Mouse (Mus musculus) limb, embryonic 15.5 days (tissue): ENCODE measurements around the gene 4930404N11Rik. TPM values are rescaled to one million over a fixed set of nuclear protein-coding genes. Genes with fewer than 3 reads are reported as not detected.

ENCODE experiments used
- ATAC-seq: fragments of 200-750 bp; cut with Nextera tagmentation; 2 replicates; pipeline ENCODE4 v1.8.0; 2017; ENCODE audit warnings: low read depth, moderate TSS enrichment; ENCODE audit not compliant: insufficient number of reproducible peaks, low FRiP score, low TSS enrichment
- H3K27ac ChIP-seq: fragments of 300-500 bp; sonication (generic); 2 replicates; pipeline ENCODE4 v1.5.1; 2015; ENCODE audit warnings: moderate library complexity, mild to moderate bottlenecking, inconsistent platforms
- H3K27me3 ChIP-seq: fragments of 300-500 bp; sonication (generic); 2 replicates; pipeline ENCODE4 v1.6.1; 2015; ENCODE audit warnings: inconsistent platforms
- H3K36me3 ChIP-seq: fragments of 300-500 bp; sonication (generic); 2 replicates; pipeline ENCODE4 v1.6.1; 2015; ENCODE audit warnings: inconsistent platforms
- H3K4me1 ChIP-seq: fragments of 300-500 bp; sonication (generic); 2 replicates; pipeline ENCODE4 v1.6.1; 2015; ENCODE audit warnings: inconsistent platforms
- H3K4me2 ChIP-seq: fragments of 300-500 bp; sonication (generic); 2 replicates; pipeline ENCODE4 v1.6.1; 2015; ENCODE audit warnings: mild to moderate bottlenecking, inconsistent platforms
- H3K4me3 ChIP-seq: fragments of 300-500 bp; sonication (generic); 2 replicates; pipeline ENCODE4 v1.5.1; 2015; ENCODE audit warnings: mild to moderate bottlenecking, inconsistent platforms
- H3K9ac ChIP-seq: fragments of 300-500 bp; sonication (generic); 2 replicates; pipeline ENCODE4 v1.6.1; 2015; ENCODE audit warnings: inconsistent platforms
- H3K9me3 ChIP-seq: fragments of 300-500 bp; sonication (generic); 2 replicates; pipeline ENCODE4 v1.6.1; 2016; ENCODE audit warnings: inconsistent platforms
- WGBS: fragments of 180-500 bp; shearing (Covaris S2); methylation state at CpG from one replicate; pipeline ENCODE4 v1.1.7; 2015; 5-methylcytosine and 5-hydroxymethylcytosine counted together
- polyA plus RNA-seq: library from polyadenylated mRNA; unstranded; fragments of >200 nt; fragmentation: Nextera tagmentation; extraction: Ambion mirVana; gene quantifications from 2 replicates; pipeline ENCODE4 v1.2.1, GENCODE M21; 2015

4930404N11Rik gene
- polyA plus RNA-seq, 1 experiment from 2014 or later, result 0.60 TPM

DNA sequence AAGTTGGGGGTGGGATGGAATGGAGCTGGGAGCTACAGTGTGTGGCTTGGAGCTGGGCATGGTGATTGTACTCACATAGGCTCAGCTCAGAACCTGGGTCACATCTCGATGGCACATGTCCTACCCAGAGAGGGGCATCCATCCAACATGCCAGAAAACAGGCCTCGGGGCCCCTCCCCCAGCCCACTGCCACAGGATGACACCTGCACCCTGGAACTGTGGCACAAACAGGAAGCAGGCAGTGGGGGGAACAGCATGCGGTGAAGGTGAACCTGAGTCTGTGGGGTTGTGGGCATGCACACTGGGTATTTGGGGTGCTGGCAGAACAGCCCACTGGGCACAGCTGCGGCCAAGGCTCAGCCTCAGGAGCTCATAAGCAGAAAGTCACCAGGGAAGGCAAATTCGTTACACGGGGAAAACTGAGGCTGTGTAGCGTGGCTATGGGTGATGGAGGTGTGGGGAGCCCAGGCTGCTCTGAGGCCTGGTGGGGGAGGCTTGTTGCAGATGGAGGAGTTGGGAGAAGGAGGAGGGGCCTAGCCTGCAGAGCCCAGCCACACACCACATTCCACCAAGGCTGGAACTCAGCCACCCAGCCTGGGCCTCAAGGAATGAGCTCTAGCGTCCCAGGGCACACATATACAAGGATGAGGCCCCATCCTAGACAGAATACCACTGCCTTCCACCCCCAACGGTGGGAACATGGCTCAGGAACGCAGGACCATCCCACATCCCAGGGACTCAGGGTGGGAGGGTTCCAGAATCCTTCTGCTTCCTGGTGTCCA is 36.2 kb downstream of the 4930404N11Rik start:
- ATAC-seq, result peak; percentile 63
- peaks cover 36% of the 10 kb centered on the region for H3K36me3 ChIP-seq
- peak overlapping the region; percentile 29 for H3K4me2 ChIP-seq
- H3K4me3 ChIP-seq, result peak overlapping the region; percentile 5; the same call in 1 of the 2 replicates
- peaks cover 14% of the 10 kb centered on the region for H3K27me3 ChIP-seq
- 0 out of 2 replicates have a peak overlapping the region, but pooled peaks have one; percentile 7 for H3K9ac ChIP-seq
- no peaks in the 10 kb centered on the region for H3K9me3 ChIP-seq
- 45% methylated on average over 10 of the region's 10 CpGs for WGBS
- H3K27ac ChIP-seq, result peak overlapping the region; percentile 91
- H3K4me1 ChIP-seq, result peaks cover 48% of the 10 kb centered on the region

DNA sequence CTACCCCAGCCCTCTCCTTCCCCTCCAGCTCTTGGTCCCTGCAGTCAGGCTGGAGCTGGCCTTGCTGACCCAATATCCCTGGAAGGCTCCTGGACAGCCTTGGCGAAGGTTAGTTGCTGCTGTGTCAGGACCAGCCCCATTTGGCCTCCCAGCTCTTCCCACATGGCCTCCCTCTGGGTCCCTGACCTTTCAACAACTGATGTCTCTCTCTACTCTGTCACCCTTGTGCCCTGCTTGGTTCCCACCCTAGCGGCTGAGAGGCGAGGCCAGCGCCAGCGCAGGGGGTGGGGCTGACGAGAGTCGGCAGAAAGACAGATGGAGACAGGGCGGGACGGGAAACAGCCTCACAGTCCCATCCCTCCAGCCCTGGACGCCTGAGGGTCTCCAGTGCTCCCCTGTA is 37.2 kb downstream of the 4930404N11Rik start, which contains the start of gene Tbxa2r:
Gene Tbxa2r, plus strand, starts transcription at position 346 of the 400 bp plus-strand sequence.
- 14% methylated on average over 10 of the region's 10 CpGs for WGBS
- Histone ChIP-seq H3K27me3 (peaks cover 11% of the 10 kb centered on the region), H3K27ac (peak within 1 kb of the TSS; percentile 91), H3K9me3 (no peaks in the 10 kb centered on the region), H3K36me3 (peaks cover 46% of the 10 kb centered on the region), H3K9ac (no peak within 1 kb of the TSS), H3K4me1 (peaks cover 46% of the 10 kb centered on the region), H3K4me3 (0 out of 2 replicates have a peak within 1 kb of the TSS, but pooled peaks have one; percentile 7), H3K4me2 (peak within 1 kb of the TSS; percentile 29; the same call in 1 of the 2 replicates)
- no peak for ATAC-seq

DNA sequence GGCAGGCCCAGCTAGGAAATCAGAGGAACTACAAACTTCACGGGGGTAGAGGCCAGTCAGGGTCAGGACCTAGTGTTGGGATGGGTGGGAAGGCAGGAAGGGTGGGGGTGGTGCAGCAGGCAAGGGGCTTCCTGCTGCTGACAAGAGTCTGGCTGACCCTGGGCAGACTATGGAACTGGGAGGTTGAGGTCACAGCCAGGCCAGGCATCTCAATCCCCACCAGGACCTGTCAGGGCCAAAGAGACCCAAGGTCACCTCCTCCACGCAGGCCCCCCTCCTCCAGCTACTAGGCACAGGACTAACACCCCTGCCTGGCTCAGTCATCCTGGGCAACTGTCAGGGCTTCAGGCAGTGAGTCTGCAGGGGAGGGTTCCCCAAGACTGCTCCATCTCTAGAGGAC is 37.7 kb downstream of the 4930404N11Rik start:
- Histone ChIP-seq H3K4me3 (no peak overlapping the region), H3K4me1 (peaks cover 46% of the 10 kb centered on the region), H3K27ac (peak overlapping the region; percentile 91), H3K4me2 (no peak overlapping the region), H3K9ac (no peak overlapping the region), H3K9me3 (no peaks in the 10 kb centered on the region), H3K36me3 (peaks cover 51% of the 10 kb centered on the region), H3K27me3 (peaks cover 9% of the 10 kb centered on the region)
- WGBS, result 27% methylated on average over 2 of the region's 2 CpGs
- ATAC-seq, result no peak

DNA sequence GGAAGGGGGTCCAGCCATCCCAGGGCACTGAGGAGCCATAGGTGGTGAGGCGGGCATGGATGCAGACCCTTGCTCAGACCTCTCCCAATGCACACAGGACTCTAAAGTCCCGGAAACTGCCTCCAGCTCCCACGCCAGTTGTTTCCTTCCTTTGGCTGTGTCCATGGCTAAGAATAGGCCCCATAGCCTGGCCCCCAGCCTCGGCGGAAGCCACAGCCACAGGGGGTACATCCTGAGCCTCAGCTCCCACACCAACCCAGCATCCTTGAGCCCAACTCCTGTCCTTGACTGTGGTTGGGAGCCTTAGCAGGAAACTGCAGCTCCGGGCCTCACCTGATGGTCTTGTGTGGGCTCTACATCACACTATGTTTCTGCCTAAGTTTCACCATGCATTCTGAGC is 38.8 kb downstream of the 4930404N11Rik start:
- peaks cover 48% of the 10 kb centered on the region for H3K4me1 ChIP-seq
- WGBS, result 71% methylated on average over 6 of the region's 6 CpGs
- peaks cover 60% of the 10 kb centered on the region for H3K36me3 ChIP-seq
- no peak overlapping the region for H3K27ac ChIP-seq
- no peak overlapping the region for H3K4me2 ChIP-seq
- H3K9ac ChIP-seq, result no peak overlapping the region
- H3K4me3 ChIP-seq, result no peak overlapping the region
- no peaks in the 10 kb centered on the region for H3K27me3 ChIP-seq
- no peak for ATAC-seq
- no peaks in the 10 kb centered on the region for H3K9me3 ChIP-seq

DNA sequence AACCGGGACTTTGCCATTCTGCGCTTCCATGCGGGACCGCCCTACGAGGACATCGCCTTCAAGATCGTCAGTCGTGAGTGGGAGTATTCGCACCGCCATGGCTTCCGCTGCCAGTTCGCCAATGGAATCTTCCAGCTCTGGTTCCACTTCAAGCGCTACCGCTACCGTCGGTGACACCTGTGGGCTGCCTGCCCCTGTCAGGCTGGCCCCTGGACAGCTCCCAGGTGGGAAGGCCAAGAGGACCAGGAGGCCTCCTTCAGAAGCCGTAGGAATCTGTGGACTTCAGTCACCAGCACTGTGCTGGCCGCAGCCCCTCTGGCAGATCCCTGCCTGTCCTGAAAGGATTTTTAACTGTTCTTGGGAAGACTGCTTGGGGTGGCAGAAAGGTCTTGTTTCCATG is 39.8 kb downstream of the 4930404N11Rik start:
- H3K4me3 ChIP-seq, result no peak overlapping the region
- 93% methylated on average over 18 of the region's 18 CpGs for WGBS
- H3K4me2 ChIP-seq, result no peak overlapping the region
- H3K9ac ChIP-seq, result no peak overlapping the region
- no peak for ATAC-seq
- peaks cover 60% of the 10 kb centered on the region for H3K36me3 ChIP-seq
- no peaks in the 10 kb centered on the region for H3K27me3 ChIP-seq
- H3K27ac ChIP-seq, result no peak overlapping the region
- H3K9me3 ChIP-seq, result no peaks in the 10 kb centered on the region
- H3K4me1 ChIP-seq, result peaks cover 46% of the 10 kb centered on the region

DNA sequence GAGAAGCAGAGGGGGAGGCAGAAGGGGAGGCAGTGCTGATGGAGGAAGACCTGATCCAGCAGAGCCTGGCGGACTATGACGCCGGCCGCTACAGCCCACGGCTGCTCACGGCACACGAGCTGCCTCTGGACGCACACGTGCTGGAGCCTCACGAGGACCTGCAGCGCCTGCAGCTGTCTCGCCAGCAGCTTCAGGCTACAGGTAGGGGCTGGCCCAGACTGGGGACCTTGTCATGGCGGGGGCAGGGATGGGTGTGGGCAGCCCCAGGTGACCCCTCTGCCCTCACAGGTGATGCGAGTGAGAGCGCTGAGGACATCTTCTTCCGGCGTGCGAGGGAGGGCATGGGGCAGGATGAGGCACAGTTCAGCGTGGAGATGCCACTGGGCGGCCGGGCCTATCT is 40.4 kb downstream of the 4930404N11Rik start:
- H3K9me3 ChIP-seq, result no peaks in the 10 kb centered on the region
- no peak overlapping the region for H3K4me3 ChIP-seq
- no peak for ATAC-seq
- H3K27me3 ChIP-seq, result no peaks in the 10 kb centered on the region
- H3K36me3 ChIP-seq, result peaks cover 60% of the 10 kb centered on the region
- H3K27ac ChIP-seq, result no peak overlapping the region
- WGBS, result 94% methylated on average over 21 of the region's 21 CpGs
- H3K4me2 ChIP-seq, result no peak overlapping the region
- H3K9ac ChIP-seq, result no peak overlapping the region
- H3K4me1 ChIP-seq, result peaks cover 40% of the 10 kb centered on the region

DNA sequence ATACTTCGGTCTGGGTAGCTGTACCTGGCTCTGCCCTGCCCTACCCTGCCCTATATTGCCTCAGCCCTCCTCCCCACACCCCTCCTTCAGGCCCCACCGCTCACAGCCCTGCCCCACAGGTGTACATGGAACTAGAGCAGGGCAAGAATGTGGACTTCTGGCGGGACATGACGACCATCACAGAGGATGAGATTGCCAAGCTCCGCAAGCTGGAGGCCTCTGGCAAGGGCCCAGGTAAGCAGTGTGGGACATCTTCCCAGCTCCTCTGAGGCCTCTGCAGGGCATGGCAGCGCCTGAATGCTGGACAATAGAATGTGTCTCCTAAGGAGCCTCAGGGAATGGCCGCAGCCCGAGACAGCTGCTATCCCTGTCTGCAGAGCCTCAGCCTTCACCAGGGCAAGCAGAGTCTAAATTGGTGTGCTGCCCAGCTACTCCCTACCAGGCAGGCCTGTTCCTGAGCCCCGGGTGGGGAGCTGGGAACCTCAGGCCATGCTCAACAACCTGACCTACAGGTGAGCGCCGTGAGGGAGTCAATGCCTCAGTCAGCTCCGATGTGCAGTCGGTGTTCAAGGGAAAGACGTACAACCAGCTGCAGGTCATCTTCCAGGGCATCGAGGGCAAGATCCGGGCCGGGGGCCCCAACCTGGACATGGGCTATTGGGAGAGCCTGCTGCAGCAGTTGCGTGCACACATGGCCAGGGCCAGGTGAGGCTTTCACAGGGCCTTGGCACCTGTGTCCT is 41.7 kb downstream of the 4930404N11Rik start:
- 93% methylated on average over 18 of the region's 18 CpGs for WGBS
- no peak overlapping the region for H3K4me2 ChIP-seq
- H3K27ac ChIP-seq, result no peak overlapping the region
- ATAC-seq, result no peak
- peaks cover 60% of the 10 kb centered on the region for H3K36me3 ChIP-seq
- H3K4me1 ChIP-seq, result peaks cover 39% of the 10 kb centered on the region
- no peaks in the 10 kb centered on the region for H3K27me3 ChIP-seq
- no peak overlapping the region for H3K9ac ChIP-seq
- no peaks in the 10 kb centered on the region for H3K9me3 ChIP-seq
- H3K4me3 ChIP-seq, result no peak overlapping the region

DNA sequence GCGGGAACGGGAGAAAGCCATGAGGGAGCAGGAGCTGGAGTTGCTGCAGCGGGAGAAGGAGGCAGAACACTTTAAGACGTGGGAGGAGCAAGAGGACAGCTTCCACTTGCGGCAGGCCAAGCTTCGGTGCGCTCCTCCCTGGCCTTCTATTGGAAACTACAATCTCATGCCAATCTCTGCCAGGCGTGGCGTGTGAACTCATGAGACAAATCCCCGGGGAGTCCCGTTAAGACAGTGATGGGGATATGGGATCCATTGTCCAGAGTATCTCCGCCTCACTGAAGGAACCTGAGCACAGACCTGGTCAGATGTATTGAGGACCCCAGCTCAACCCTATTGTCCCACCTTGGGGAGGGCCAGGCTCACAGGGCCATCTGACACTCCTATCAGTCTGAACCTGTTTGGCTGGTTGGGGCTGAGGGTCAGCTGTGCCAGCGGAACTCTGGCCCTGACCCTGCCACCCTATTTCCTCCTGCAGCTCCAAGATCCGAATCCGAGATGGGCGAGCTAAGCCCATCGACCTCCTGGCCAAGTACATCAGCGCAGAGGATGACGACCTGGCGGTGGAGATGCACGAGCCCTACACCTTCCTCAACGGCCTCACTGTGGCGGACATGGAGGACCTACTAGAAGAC is 42.4 kb downstream of the 4930404N11Rik start:
- 91% methylated on average over 23 of the region's 23 CpGs for WGBS
- ATAC-seq, result no peak
- Histone ChIP-seq H3K4me2 (no peak overlapping the region), H3K27me3 (no peaks in the 10 kb centered on the region), H3K9ac (no peak overlapping the region), H3K4me3 (0 out of 2 replicates have a peak overlapping the region, but pooled peaks have one; percentile 99), H3K36me3 (peaks cover 64% of the 10 kb centered on the region), H3K27ac (no peak overlapping the region), H3K9me3 (no peaks in the 10 kb centered on the region), H3K4me1 (peaks cover 39% of the 10 kb centered on the region)

DNA sequence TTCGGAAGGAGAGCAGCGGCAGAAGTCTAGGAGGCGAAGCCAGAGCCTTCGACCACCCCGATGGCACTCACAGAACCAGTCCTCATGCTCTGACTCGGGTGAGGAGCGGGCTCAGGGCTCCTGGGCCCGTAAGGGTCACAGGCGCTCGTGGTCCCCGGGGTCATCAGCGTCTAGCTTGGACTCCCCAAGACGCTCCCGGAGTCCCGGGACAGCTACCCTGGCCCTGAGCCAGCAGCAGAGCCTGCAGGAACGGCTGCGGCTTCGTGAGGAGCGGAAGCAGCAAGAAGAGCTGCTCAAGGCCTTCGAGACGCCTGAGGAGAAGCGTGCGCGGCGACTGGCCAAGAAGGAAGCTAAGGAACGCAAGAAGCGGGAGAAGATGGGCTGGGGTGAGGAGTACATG is 43.2 kb downstream of the 4930404N11Rik start:
- Histone ChIP-seq H3K4me2 (peak overlapping the region; percentile 74; the same call in 1 of the 2 replicates), H3K27me3 (no peaks in the 10 kb centered on the region), H3K36me3 (peaks cover 66% of the 10 kb centered on the region), H3K9ac (peak overlapping the region; percentile 96; the same call in 1 of the 2 replicates), H3K4me3 (peak overlapping the region; percentile 99), H3K4me1 (peaks cover 40% of the 10 kb centered on the region), H3K9me3 (no peaks in the 10 kb centered on the region), H3K27ac (no peak overlapping the region)
- WGBS, result 93% methylated on average over 27 of the region's 27 CpGs
- no peak for ATAC-seq

DNA sequence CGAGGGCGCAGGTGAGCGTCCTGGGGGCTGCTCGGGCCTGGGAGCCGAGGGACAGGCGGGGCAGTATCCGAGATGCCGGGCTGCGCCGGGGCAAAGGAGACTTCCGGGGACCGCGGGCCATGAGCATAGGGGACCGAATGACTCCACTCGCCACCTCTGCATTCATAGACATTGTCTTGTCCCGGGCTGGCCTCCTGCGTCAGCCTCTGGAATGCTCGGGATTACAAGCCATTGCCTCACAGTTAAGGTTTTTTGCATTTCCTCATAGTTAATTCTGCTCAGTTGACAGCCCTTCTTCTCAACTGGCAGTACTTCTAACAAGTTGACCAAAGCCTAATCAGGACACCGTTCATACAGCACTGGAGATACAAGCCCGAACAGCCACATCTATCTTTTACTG is 44.2 kb downstream of the 4930404N11Rik start:
- peak overlapping the region; percentile 96 for H3K9ac ChIP-seq

DNA sequence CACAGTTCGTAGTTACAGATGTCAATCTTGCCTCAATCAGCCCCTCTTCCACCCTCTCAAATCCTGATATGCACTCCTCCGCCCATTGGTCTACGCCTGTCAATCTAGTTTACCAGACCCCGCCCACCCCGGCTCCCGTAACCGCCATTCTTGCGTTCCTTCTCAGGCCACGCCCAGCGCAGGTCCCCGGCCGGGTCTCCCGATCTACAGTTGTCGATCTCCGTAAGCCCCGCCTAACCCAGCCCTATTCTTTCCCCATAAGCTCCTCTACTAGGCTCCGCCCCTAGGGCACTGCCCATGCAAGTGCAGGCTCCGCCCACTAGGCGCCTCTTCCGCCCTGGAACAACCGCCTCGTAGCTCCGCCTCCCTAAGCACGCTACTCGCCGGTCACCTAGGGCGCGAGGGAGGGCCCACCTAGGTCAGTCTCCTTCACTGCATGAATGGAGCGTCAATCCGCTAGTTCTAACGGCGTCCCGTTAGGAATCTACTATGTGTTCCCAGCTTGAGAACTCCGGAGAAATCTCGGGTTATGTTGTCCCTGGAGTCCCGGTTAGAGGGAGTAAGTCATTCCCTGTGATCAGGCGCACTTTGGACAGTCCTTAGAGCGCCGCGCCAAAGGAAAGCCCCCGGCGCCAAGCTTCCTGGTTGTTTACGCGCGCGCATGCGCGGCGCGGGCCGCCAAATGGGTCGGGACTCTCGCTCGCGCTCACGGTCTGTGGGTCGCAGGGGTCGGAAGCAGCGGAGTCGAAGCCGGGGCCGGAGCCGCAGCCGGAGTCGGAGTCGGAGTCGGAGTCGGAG is 44.9 kb downstream of the 4930404N11Rik start, which contains the start of gene Cactin:
Gene Cactin, plus strand, starts transcription at position 554 of the 798 bp plus-strand sequence.
- H3K4me1 ChIP-seq, result peaks cover 53% of the 10 kb centered on the region
- peak within 1 kb of the TSS; percentile 92 for H3K27ac ChIP-seq
- ATAC-seq, result peak; percentile 94
- H3K9me3 ChIP-seq, result no peaks in the 10 kb centered on the region
- H3K27me3 ChIP-seq, result no peaks in the 10 kb centered on the region
- peak within 1 kb of the TSS; percentile 74 for H3K4me2 ChIP-seq
- under 1% methylated on average over 68 of the region's 68 CpGs for WGBS
- peaks cover 62% of the 10 kb centered on the region for H3K36me3 ChIP-seq
- peak within 1 kb of the TSS; percentile 96 for H3K9ac ChIP-seq
- H3K4me3 ChIP-seq, result peak within 1 kb of the TSS; percentile 99

More for the DNA sequence above, 44.2 kb downstream of the 4930404N11Rik start:
- H3K27me3 ChIP-seq, result no peaks in the 10 kb centered on the region
- H3K9me3 ChIP-seq, result no peaks in the 10 kb centered on the region
- no peak for ATAC-seq
- peak overlapping the region; percentile 99 for H3K4me3 ChIP-seq
- peak overlapping the region; percentile 74 for H3K4me2 ChIP-seq
- H3K4me1 ChIP-seq, result peaks cover 50% of the 10 kb centered on the region
- H3K36me3 ChIP-seq, result peaks cover 62% of the 10 kb centered on the region
- 3% methylated on average over 20 of the region's 20 CpGs for WGBS
- H3K27ac ChIP-seq, result peak overlapping the region; percentile 92
